Mouse (Mus musculus) myocyte (in vitro differentiated cells): ENCODE data around the gene Vmn2r85. TPM values are rescaled to one million over a fixed set of nuclear protein-coding genes. Genes with fewer than 3 reads are reported as not detected.

Experiments
- H3K27me3 ChIP-seq: one replicate; pipeline ENCODE4 v1.6.1; 2011; ENCODE audit not compliant: control insufficient read depth, insufficient read depth, insufficient read length
- H3K36me3 ChIP-seq: one replicate; pipeline ENCODE4 v1.6.1; 2011; ENCODE audit not compliant: control insufficient read depth, insufficient read depth
- H3K4me2 ChIP-seq: one replicate; pipeline ENCODE4 v1.6.1; 2011; ENCODE audit warnings: low read depth, control low read depth
- H3K4me3 ChIP-seq: one replicate; pipeline ENCODE4 v1.5.1; 2011; ENCODE audit warnings: mild to moderate bottlenecking, control low read depth, moderate library complexity
- H3K79me2 ChIP-seq: one replicate; pipeline ENCODE4 v1.6.1; 2011; ENCODE audit not compliant: control insufficient read depth, insufficient read depth
- H3ac ChIP-seq: one replicate; pipeline ENCODE4 v1.6.1; 2011; ENCODE audit not compliant: control insufficient read depth, insufficient read length
- CEBPB ChIP-seq: IDR thresholded peaks from 2 replicates; pipeline ENCODE4 v1.6.1; 2011; ENCODE audit warnings: mild to moderate bottlenecking, moderate library complexity; ENCODE audit not compliant: poor library complexity, insufficient read depth, severe bottlenecking
- E2F4 ChIP-seq: IDR thresholded peaks from one replicate; pipeline ENCODE4 v1.6.1; 2011; ENCODE audit warnings: mild to moderate bottlenecking, control low read depth, moderate library complexity; ENCODE audit not compliant: insufficient read depth
- MAX ChIP-seq: IDR thresholded peaks from one replicate; pipeline ENCODE4 v1.6.1; 2011; ENCODE audit warnings: low read depth, mild to moderate bottlenecking, control low read depth
- MYOD1 ChIP-seq, 3 experiments: IDR thresholded peaks; one replicate each; pipeline ENCODE4 v1.6.1; 2011; ENCODE audit warnings: control low read depth in 2 of 3, low read depth in 2 of 3, mild to moderate bottlenecking in 2 of 3, moderate library complexity in 1 of 3; ENCODE audit not compliant: insufficient read length in 2 of 3, control insufficient read depth in 1 of 3
- MYOG ChIP-seq, 3 experiments: IDR thresholded peaks; one replicate each; pipeline ENCODE4 v1.6.1; 2011; ENCODE audit warnings: control low read depth in 2 of 3, low read depth in 2 of 3, mild to moderate bottlenecking in 2 of 3; ENCODE audit not compliant: insufficient read length in 2 of 3, control insufficient read depth in 1 of 3, insufficient read depth in 1 of 3
- POLR2A ChIP-seq: IDR thresholded peaks from one replicate; pipeline ENCODE4 v1.6.1; 2011; ENCODE audit warnings: low read depth, mild to moderate bottlenecking, control low read depth, moderate library complexity; ENCODE audit not compliant: insufficient read length
- POLR2AphosphoS2 ChIP-seq: IDR thresholded peaks from one replicate; pipeline ENCODE4 v1.6.1; 2011; ENCODE audit warnings: low read depth, control low read depth; ENCODE audit not compliant: insufficient read length
- REST ChIP-seq: IDR thresholded peaks from one replicate; pipeline ENCODE4 v1.6.1; 2011; ENCODE audit warnings: mild to moderate bottlenecking, control low read depth, moderate library complexity; ENCODE audit not compliant: insufficient read depth, insufficient read length
- SRF ChIP-seq: IDR thresholded peaks from one replicate; pipeline ENCODE4 v1.6.1; 2011; ENCODE audit warnings: low read depth; ENCODE audit not compliant: control insufficient read depth, insufficient read length
- TCF12 ChIP-seq: IDR thresholded peaks from one replicate; pipeline ENCODE4 v1.6.1; 2011; ENCODE audit warnings: mild to moderate bottlenecking, control low read depth; ENCODE audit not compliant: poor library complexity, insufficient read depth, severe bottlenecking
- TCF3 ChIP-seq: IDR thresholded peaks from one replicate; pipeline ENCODE4 v1.6.1; 2011; ENCODE audit warnings: low read depth, control low read depth; ENCODE audit not compliant: insufficient read length
- USF1 ChIP-seq: IDR thresholded peaks from one replicate; pipeline ENCODE4 v1.6.1; 2011; ENCODE audit warnings: low read depth, mild to moderate bottlenecking, control low read depth, moderate library complexity
- polyA plus RNA-seq: library from polyadenylated mRNA; unstranded; fragments of >200 nt; fragmentation: generic; extraction: Trizol; gene quantifications from one replicate; pipeline ENCODE4 v1.2.1, GENCODE M21; 2012; ENCODE audit warnings: missing spikeins

Vmn2r85 gene
- polyA plus RNA-seq, 1 experiment, result not detected

DNA sequence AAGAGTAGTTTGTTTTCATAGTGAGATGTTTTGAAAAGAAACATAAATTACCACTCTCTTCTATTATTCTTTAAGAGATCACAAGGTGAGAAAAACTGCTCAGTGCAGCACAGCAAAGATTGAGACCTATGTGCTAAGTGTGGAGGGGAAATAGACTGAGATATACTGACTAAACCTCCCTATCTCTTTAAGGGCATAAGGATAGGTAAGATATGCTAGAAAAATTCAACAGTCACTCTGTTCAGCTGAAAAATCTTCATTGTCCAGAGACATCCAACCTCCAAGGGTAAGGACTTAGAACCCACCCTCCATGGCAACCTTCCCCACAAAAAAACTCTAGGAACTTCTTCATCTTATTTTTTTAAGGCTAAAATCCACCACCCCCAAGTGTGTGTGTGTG lies 64.7 kb downstream of the Vmn2r85 start:
- H3K27me3 ChIP-seq, result no peaks in the 10 kb centered on the region
- no peaks in the 10 kb centered on the region for H3K36me3 ChIP-seq
- no peaks in the 10 kb centered on the region for H3K79me2 ChIP-seq
- no peak overlapping the region for H3ac ChIP-seq
- H3K4me2 ChIP-seq, result no peak overlapping the region
- no peak overlapping the region for H3K4me3 ChIP-seq
- TF ChIP-seq MAX, result no peak
- no peak for TF ChIP-seq POLR2A
- no peak for TF ChIP-seq CEBPB
- no peak for TF ChIP-seq TCF3
- no peak for TF ChIP-seq E2F4
- TF ChIP-seq USF1, result no peak
- TF ChIP-seq POLR2AphosphoS2, result no peak
- no peak for TF ChIP-seq MYOG (IDR thresholded peaks at IDR 0.05; ENCODE audit: control insufficient read depth in 1 of 3, insufficient read depth in 1 of 3, insufficient read length in 2 of 3, low read depth in 2 of 3)
- no peak for TF ChIP-seq SRF
- TF ChIP-seq REST, result no peak
- TF ChIP-seq TCF12, result no peak
- TF ChIP-seq MYOD1 (IDR thresholded peaks at IDR 0.05; ENCODE audit: control insufficient read depth in 1 of 3, insufficient read length in 2 of 3, low read depth in 2 of 3), result no peak

Other genes with a start within 250 kb of the Vmn2r85 start
- gene Olfr826, start 245.5 kb downstream of the Vmn2r85 start, polyA plus RNA-seq, result not detected
- gene Olfr827, start 215.3 kb downstream of the Vmn2r85 start, polyA plus RNA-seq, result not detected
- gene Neurod4, start 149.5 kb downstream of the Vmn2r85 start, polyA plus RNA-seq, result not detected
- gene Tespa1, start 106.8 kb downstream of the Vmn2r85 start, polyA plus RNA-seq, result not detected
- not detected for gene Vmn2r84, start 35.4 kb downstream of the Vmn2r85 start, polyA plus RNA-seq
- gene Vmn2r86, start 26.3 kb upstream of the Vmn2r85 start, polyA plus RNA-seq, result not detected
- gene Vmn2r87, start 67.7 kb upstream of the Vmn2r85 start, polyA plus RNA-seq, result 0.02 TPM